Mouse (Mus musculus) ES-Bruce4 (cell line): Measurements from ENCODE around the gene Ccdc106.

Experiments used
- CTCF ChIP-seq: IDR thresholded peaks from one replicate; pipeline ENCODE4 v1.8.1; 2011; ENCODE audit warnings: low read depth, low read length
- EP300 ChIP-seq: IDR thresholded peaks from 2 replicates; pipeline ENCODE4 v1.6.1; 2011; ENCODE audit warnings: low read depth, low read length; ENCODE audit not compliant: insufficient read depth
- POLR2A ChIP-seq: IDR thresholded peaks from one replicate; pipeline ENCODE4 v1.8.1; 2011; ENCODE audit warnings: low read length; ENCODE audit not compliant: insufficient read depth

DNA sequence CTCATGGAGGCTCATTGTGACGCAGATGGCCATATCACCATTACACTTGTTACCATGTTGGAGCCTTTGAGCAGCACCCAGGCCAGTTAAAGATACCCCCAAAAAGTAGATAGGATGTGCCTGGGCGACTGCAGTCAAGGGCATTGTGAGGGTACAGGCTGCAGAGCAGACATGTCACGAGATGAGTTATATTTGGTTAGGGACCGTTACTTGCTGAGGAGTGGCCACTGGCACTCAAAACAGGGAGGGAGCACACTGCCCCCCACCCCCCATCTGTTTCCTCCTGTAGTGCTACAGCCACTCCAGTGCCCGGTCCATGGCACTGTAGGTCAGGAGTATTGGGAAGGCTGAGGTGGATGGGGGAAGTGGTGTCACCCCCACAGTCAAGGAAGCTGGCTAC lies 78.4 kb downstream of the Ccdc106 start:
- no peak for TF ChIP-seq CTCF
- no peak for TF ChIP-seq EP300
- TF ChIP-seq POLR2A, result no peak
